Mouse (Mus musculus): ENCODE measurements at regions not wholly inside any gene's neighbourhood (a gene's known extent, or its start where the extent isn't known, plus 50 kb on each side); places are given as distances from the start of the nearest gene placed in this dataset.

DNA sequence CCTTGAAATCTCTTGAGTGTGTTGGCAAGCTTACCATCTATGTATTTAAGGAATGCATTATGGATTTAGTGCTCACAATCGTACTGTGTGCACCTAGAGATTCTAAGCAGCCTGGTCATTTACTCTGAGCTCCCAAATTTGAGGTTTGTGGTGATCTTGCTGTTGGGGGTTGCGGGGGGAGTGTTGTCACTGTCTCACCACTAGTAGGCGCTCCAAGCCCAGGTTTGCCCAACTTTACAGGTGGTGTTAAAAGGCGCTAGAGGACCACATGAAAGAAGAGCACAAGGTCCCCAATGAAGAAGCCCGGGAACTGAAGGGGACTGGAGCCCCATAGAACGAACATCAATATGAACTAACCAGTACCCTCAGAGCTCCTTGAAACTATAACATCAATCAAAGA is 180.2 kb upstream of the Mrgpra3 start:
- TF ChIP-seq CTCF (IDR thresholded peaks at IDR 0.05; ENCODE audit: low read depth): peak; percentile 26
- no peak for TF ChIP-seq EP300 (IDR thresholded peaks at IDR 0.05; ENCODE audit: low read depth)

All from liver, embryonic 14.5 days (tissue).